Mouse (Mus musculus): ENCODE results near the gene Gm4881.

Gm4881 gene

DNA sequence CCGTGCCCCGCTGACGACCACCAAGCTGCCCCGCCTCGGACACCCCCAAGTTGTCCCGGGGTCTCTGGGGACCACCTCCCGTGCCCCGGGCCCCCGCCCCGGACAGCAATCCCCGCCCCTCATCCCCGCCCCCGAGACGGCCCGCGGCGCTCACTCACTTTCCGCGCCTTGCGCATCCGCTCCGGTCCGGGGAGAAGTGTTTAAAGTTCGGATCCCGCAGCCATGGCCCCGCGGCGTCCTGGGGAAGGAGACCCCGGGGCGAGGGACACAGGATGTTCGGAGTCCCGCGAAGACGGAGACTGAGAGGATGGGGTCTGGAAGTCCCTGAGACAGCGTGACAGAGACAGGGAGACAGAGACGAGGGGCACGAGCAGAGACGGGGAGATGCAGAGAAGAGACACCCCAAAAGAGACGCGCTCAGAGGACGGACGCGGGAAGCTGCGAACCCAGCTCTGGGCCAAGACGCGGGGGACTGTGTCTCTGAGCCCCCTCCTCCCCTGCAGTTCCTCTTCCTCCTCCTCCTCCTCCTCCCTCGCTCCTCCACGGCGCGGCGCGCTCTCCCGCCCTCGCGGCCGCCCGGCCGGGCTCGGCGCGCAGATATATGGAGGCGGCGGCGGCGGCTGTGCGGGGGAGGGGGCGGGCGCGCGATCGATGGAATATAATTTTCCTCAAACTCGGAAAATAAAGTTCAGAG is at the start of gene Gm4881:
Gene Gm4881 (minus strand): TSS at position 238 of the 694 bp plus-strand sequence.
- no peak for DNase-seq (ENCODE audit: low read depth)

DNA sequence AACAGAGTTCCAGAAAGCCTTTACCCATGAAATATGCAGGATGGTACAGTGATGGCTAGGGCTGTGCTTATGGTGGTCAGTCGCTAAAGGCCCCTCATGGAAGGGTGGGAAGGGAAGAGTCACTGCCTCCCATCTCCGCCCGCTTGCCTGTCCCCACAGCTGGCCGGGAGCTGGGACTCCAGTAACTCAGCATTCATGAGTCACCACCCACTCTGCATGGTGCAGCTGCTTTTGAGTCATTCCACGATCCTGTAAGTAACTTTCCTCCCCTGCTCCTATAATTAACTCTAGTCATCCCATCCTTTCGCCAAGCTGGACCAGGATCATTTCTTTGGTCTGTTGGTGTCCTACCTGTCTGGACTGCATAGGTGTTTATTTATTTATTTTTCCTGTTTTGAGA is 48.8 kb upstream of the Gm4881 start:
- no peak for DNase-seq (ENCODE audit: low read depth)

DNA sequence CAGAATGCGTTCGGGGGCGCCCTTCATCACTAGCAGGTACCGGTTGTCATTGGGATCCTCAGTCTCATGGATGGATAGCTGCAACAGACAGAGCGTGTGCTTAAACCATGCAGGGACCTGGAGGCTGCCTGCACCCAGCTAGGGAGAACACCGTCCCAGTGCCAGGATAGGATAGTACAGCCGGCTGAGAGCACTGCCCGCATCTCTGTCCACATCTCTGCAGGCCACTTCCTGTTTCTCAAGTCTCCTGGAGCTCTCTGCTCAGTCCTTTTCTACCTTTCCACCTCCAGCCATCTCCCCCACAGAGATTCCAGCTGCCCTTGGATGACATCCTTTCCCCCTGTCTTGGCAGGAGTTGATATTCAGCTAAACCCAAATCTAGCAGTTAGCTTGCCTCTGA is 46.2 kb upstream of the Gm4881 start:
- DNase-seq (ENCODE audit: low read depth): no peak

DNA sequence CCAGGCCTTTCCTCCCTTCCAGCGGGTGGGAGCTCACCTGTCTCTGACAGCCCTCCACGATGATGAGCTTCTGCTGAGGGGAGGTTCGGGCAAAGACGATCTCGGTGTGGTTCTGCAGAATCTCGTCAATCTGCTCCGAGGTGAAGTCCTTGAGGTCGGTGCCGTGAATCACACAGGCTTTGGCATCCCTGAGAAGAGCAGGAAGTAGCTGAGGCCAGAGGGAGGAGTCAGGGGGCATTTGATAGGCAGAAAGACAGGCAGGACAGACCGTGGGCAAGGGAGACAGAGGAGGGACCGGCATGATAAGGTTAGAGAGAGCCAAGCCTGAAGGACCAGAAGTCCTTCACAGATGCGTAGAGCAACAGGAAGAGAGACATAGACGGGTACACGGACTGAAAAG is 43.6 kb upstream of the Gm4881 start:
- no peak for DNase-seq (ENCODE audit: low read depth)

DNA sequence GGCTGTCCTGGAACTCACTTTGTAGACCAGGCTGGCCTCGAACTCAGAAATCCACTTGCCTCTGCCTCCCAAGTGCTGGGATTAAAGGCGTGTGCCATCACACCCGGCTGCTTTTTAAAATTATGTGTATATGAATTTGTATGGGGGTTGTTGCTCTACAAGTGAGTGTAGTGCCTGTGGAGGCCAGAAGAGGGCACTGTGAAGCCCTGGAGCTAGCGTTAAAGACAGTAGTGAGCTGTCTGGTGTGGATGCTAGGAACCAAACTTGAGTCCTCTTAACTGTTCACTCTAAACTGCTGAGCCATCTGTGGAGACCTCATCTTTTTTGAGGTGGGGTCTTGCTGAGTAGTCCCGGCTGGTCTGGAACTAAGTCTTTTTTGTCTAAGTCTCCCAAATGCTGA is 41.5 kb upstream of the Gm4881 start:
- no peak for DNase-seq (ENCODE audit: low read depth)

DNA sequence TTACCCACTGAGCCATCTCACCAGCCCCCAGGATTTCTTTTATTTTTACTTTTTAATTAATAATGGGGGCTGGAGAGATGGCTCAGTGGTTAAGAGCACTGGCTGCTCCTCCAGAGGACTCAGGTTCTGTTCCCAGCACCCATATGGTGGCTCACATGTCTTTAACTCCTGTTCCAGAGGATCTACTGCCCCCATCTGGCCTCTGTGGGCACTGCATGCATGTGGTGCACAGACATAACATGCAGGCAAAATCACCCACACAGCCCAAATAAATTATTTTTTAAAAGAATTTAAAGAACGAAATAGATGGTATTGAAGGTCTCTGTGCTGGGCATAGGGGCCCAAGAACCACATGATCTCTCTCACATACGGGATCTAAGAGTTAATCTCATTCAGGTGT is 40.0 kb upstream of the Gm4881 start:
- no peak for DNase-seq (ENCODE audit: low read depth)

DNA sequence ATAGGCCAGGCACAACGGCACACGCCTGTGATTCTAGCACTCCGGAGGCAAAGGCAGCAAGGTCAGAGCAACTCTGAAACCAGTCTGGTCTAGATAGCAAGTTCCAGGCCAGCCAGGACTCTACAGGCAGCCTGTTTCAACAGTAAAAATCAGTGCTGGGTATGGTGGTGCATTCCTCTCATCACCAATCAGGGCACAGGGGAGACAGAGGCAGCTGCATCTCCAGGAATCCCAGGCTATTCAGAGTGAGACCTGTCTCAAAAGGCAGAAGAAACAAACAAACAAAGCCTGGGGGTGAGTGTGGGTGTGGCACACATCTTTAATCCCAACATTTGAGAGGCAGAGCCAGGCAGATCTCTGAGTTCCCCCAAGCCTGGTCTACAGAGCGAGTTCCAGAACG is 39.1 kb upstream of the Gm4881 start:
- no peak for DNase-seq (ENCODE audit: low read depth)

DNA sequence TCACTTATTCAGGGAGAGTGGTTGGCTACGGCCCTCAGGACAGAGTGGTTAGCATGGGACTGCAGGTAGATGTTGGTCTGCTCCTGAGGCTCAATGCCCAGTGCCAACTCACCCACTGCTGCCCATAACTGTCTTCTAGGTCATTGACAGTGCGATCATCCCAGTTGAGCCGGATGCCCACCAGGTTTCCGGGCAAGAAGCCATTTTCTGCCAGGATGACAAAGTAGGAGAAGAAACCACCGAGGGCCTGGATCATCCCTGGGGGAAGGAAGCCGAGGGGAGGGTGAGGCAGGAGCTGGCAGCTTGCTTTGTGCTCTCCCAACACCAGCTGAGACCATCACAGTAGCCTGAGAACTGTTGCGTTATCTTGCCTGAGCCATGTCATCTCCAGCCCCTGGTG is 36.1 kb upstream of the Gm4881 start:
- DNase-seq (ENCODE audit: low read depth): no peak

DNA sequence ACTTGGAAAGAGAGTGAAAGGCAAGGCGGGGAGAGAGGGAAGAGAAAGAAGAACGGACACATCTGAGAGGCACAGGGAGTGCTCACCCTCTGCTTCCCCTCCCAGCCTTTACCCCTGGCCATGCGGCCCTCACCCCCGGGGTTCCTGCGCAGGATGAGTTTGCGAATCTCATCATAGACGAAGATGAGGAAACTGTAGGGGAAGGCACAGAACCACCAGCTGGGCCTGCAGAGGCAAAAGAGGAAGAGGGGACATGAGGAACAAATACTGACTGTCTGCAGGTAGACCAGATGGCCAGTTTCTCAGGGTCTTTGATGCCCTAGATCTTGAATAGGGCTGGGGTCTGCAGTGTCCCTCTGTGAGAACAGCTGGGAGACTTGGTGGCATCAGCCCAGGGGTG is 34.5 kb upstream of the Gm4881 start:
- no peak for DNase-seq (ENCODE audit: low read depth)

DNA sequence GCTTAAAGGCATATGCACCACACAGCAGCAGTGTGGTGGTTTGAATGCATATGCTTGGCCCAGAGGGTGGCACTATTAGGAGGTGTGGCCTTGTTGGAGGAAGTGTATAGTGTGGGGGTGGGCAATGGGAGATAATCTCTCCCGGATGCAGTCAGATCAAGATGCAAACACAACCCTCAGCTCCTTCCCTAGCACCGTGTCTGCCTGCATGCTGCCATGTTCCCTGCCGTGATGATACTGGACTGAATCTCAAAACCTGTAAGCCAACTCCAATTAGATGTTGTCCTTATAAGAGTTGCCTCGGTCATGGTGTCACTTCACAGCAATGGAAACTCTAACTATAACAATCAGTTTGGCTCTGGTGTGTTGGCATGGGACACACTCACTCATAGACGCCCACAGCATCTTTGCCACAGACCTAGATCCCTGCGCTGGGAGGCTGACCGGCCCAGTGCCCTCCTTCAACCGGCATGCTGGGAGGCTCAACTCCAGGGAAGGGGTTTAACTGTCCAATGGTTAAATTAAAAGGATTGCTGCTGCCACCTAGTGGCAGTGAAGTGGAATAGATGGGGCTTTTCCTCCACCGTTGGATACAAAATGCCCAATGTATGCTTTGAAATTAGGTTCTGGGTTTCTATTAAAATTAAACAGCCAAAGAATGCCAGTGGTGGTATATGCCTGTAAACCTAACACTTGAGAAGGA is 30.8 kb upstream of the Gm4881 start:
- peak; percentile 44 for DNase-seq (ENCODE audit: low read depth)

DNA sequence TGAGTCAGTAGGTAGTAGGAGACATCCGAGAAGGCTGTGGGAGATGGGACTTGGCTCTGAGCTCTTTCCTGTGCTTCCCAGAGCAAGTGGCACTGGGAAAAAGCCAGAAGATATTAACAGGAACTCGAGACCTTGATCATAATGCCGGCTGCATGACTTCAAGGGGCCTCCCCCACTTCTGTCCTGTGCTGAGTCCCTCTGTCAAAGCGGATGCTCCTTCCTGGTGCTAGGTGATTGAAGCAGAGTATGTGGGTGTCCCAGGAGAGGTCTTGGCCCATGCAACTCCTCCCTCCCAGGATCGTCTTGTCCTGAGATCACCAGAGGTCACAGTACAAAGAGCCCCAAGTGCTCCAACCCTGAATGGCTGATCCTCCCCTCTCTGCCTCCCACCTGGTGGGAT is 29.6 kb upstream of the Gm4881 start:
- no peak for DNase-seq (ENCODE audit: low read depth)

DNA sequence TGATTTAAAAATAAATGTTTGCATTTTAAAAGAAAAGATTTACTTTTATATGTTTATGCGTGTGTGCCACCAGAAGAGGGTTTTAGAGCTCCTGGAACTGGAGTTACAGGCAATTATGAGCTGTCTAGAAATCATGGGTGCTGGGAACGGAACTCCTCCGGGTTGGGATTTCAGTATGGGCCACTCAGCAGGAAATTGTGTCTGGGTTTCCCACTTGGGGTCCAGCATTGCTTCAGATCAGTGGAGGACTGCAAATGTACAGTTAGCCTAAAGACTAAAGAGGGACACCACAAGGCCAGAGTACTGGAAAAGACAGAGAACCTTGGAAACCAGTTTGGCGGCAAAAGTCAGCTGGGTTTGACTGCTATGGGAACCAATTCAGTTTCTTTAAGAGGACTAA is 28.9 kb upstream of the Gm4881 start:
- no peak for DNase-seq (ENCODE audit: low read depth)

DNA sequence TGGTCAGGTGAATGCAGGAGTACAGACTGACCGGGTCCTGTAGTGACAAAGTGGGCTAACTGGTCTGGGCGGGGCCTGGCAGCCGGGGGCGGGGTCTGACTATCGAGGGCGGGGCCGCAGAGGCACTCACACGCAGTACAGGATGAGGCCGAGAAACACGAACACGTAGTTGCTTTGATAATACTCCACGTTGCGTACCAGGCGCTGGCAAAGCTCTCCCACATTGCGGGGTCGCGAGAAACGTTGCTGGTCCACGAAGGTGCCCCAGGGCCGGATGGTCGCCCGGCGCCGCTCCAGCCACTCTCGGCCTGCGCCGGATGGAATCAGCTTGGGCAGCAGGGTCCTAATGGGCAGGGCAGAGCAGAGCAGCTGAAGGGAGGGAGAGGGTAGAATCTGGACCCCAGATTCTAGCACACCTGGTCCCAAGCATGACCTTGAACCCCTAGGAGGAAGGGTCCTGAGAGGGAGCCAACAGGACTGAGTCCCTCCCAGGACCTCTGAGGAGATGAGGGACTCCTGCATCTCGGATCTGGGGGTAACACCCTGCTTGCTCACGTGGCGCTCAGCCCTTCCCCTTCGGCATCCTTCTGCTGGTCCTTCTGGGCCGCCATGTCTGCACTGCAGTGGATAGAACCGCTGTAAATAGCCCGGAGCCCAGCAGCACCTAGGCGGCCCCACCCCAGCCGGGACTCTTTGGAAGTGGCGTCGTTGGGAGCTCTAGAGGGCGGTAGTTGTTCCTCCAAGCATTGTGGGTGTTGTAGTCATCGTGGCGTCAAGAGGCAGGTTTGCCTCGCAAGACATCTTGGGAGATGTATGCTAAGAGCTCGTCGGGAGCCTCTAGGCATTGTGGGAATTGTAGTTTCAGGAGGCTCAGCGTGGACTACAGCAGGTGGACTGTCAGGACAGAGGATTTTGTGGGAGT is 27.9 kb upstream of the Gm4881 start, which contains the start of gene Rabac1:
Gene Rabac1 (minus strand): TSS at position 783 of the 922 bp plus-strand sequence.
- DNase-seq (ENCODE audit: low read depth): peak; percentile 94

DNA sequence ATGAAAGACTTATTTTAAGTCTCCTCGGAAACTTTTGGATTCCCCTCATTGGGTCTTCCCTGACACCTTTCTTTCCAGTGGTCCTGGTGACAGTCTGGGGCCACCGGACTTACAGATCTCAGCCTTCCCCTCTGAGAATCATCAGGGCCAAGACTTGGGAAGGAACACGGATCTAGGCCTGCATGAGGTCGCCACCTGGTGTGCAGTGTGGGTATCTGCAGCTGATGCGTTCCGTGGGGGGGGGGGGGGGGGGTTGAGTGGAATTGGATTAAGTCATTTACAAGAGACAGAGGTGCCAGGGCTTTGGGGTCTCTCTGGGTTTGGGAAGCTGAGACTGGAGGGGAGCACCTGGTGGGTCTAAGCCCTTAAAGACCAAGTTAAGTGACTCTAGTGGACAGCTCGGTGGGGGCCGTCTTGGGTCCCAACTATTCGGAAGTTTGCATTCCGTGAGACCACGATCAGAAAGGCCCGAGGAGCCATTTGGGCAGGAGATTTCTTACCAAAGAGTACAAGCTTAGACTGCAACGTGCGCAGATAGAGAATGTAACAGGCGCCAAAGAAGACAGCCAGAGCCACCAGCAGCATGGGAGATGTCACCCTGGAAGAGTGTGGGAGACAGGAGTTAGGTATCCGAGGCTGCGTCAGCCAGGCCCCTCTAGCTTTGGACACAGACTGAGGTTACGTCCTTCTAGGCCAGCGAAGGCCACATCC is 27.1 kb upstream of the Gm4881 start:
- peak; percentile 48 for DNase-seq (ENCODE audit: low read depth)

DNA sequence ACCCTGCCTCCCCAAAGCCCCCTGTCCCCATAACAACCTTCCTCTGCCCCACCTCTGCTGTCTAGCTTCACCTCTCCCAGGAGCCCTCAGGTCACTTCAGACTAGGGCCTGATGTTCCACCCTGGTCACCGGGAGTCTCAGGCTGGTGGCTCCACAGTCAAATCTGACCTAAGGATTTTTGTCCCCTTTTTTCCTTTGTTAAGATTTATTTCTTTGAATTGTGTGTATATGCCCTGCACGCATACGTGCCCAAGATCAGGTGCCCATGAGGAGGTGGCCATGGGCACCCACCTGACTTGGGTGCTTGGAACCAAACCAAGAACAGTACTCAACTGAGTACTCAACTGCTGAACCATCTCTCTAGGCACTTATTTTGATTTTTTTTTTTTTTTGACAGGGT is 26.0 kb upstream of the Gm4881 start:
- no peak for DNase-seq (ENCODE audit: low read depth)

DNA sequence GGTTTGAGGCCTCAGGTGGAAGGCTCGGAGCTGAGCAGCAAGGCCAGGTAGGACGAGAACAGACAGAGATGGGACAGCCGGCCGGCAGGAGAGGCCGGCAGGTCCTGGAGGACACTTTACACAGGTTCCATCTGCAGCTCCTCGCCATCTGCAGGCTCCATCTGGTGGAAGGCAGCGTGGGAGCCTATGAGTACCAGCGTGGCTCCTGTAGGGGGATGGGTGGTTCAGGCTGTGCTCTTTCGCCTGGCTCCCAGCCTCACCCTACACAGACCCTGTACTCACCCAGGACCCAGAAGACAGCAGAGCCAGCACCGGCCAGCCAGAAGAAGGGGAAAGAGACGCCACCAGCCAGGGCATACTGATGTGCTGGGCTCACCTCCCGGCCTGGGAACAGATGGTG is 25.5 kb upstream of the Gm4881 start:
- DNase-seq (ENCODE audit: low read depth): no peak

DNA sequence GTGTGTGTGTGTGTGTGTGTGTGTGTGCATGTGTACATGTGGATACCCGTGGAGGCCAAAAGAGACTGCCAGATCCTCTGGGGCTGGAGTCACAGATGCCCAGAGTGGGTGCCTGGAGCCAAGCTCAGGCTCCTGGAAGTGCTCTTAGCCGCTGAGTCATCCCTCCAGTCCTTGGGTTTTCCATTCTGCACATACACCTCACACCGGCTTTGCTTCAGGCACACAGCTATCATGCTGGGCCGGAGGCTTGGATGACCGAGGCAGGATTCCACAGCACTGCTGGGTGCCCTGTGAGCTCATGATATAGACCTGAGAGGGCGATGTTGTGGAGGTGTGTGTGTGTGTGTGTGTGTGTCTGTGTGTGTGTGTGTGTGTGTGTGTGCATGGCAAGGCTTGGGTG is 24.2 kb upstream of the Gm4881 start:
- DNase-seq (ENCODE audit: low read depth): no peak

DNA sequence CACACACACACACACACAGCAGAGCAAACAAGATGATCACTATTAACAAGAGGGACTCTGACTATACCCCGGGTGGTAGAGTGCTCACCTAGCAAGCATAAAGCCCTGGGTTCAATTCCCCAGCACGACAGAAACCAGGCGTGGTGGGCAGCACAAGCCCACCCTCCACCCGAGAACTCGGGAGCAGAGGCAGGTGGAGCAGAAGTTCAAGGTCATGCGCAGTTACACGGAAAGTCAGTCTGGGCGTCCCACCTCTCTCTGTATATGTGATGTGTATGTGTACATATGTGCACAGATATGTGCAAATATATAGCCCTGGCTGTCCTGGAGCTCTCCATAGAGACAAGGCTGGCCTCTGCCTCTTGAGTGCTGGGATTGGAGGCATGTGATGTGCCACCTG is 23.7 kb upstream of the Gm4881 start:
- no peak for DNase-seq (ENCODE audit: low read depth)

DNA sequence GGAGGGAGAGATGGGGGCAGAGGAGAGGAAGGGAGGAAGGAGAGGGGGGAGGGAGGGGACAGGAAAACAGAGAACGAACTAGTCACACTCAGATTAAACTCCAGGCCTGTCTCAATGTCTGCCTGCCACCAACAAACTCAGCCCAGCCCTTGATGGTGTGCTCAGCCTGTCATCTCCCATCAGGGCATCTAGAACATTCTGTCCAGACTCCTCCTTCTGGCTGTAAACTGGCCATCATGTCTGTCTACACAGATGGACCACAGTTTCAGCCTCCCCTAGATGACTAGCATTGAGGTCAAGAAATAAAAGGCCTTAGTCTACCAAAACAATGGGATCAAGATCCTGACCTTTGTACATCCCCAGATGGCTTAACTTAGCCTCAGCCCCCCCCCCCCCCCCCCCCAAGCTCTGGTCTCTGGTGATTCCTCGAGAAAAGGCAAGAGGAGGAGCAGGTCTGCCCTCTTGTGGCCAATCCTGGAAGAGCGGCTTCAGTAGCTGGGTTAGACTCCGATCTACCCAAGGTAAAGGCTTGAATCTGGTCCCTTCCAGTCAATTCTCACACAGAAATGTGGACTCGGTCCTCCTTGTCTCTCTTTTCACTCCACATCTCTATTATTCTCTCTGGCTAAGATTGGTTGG is 20.7 kb upstream of the Gm4881 start:
- DNase-seq (ENCODE audit: low read depth): peak; percentile 49

DNA sequence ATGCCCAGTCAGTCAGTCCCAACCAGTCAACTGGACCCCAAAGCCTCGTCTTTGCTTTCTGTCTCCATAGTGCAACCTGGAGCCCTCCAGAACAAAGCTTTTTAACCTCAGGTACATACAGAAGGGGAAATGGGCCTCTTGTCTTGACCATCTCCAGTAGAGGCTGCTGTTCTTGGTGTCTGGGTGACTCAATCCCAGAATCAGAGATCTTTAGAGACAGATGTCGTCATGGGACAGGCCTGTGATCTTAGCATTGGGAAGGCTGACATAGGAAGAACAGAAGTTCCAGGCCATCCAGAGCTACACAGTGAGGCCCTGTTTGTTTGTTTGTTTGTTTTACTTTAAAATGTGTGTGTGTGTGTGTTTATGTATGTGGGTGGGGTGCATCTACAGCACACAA is 20.0 kb upstream of the Gm4881 start:
- DNase-seq (ENCODE audit: low read depth): no peak

DNA sequence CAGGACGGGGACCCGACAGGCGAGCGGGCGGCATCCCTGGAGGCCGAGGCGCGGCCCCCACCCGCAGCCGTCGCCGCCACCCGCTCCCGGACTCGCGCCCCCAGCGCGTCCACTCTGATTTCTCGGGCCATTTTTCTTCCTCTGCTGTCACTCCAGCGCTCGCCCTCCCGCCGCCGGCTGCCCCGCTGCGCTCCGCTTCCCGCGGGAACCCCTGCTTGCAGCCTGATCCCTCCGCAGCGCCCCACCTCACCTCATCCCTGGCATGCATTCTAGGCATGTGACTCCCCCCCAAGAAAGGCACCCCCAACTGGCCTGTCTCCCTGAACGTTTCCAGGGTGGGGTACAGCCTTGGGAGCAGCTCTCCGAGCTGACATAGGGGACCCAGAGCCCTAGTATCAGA is 10.9 kb upstream of the Gm4881 start:
- DNase-seq (ENCODE audit: low read depth): no peak

DNA sequence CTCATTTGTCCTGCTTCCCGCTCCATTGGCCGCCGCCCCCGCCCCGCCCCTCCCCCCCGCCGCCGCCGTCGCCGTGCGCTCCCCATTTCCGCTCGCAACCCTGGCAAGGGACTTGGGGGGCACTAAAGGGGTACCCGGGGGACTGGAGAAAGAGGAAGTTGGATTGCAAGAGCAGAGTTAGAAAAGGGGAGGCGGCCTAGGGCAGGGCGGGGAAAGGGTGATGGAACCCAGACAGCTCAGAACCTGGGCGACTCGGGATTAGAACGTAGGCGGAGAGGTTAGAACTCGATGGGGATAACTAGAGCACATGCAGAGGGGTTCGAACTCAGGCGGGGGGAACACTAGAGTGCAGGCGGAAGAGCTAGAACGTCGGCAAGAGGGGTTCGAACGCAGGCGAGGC is 10.2 kb upstream of the Gm4881 start:
- no peak for DNase-seq (ENCODE audit: low read depth)

Measured in c-Kit-positive CD71-positive TER-119-negative erythroid progenitor cells, embryonic 14.5 days (primary cell).